8 mouse cellular contexts compared by ENCODE assay signal in genomic region chr8:105750606-105751005, GRCm38 (mm10). TPM values are rescaled to one million over a fixed set of nuclear protein-coding genes. Genes with fewer than 3 reads are reported as not detected.
DNase-seq lines count a peak whose midpoint lies in the region; ATAC-seq and TF ChIP-seq lines count a peak whose summit lies in the region.

No protein-coding gene starts in this region.

- intact Hi-C loops in left cerebral cortex, postnatal 4 days (cut with DNase I): no loop called here

- H3K27me3 ChIP-seq in hindbrain, postnatal 0 days (ENCODE audit: insufficient read depth, low read length): no peaks in the 10 kb centered on the region
- H3K27me3 ChIP-seq in midbrain, embryonic 11.5 days (ENCODE audit: control insufficient read depth, insufficient read depth, low read length): no peaks in the 10 kb centered on the region

- 9% methylated on average over 11 of the region's 11 CpGs for WGBS in hindbrain, postnatal 0 days
- WGBS in midbrain, embryonic 11.5 days: 23% methylated on average over 11 of the region's 11 CpGs

- no peaks in the 10 kb centered on the region for H3K36me3 ChIP-seq in hindbrain, postnatal 0 days (ENCODE audit: insufficient read depth, low read length)
- H3K36me3 ChIP-seq in midbrain, embryonic 11.5 days (ENCODE audit: control insufficient read depth, insufficient read depth, low read length): no peaks in the 10 kb centered on the region

- H3K4me2 ChIP-seq in hindbrain, postnatal 0 days (ENCODE audit: low read depth, low read length): peak overlapping the region; percentile 27
- no peak overlapping the region for H3K4me2 ChIP-seq in midbrain, embryonic 11.5 days

- peak overlapping the region; percentile 2; the same call in 1 of the 2 replicates for H3K27ac ChIP-seq in hindbrain, postnatal 0 days
- H3K27ac ChIP-seq in midbrain, embryonic 11.5 days (ENCODE audit: low read depth, low read length): no peak overlapping the region

- TF ChIP-seq CTCF in hindbrain, postnatal 0 days (IDR thresholded peaks at IDR 0.05; ENCODE audit: low read depth): no peak

- peaks cover 7% of the 10 kb centered on the region for H3K4me1 ChIP-seq in hindbrain, postnatal 0 days (ENCODE audit: insufficient read depth, low read length)
- 0 out of 2 replicates have a peak, but pooled peaks cover 5% of the 10 kb centered on the region for H3K4me1 ChIP-seq in midbrain, embryonic 11.5 days (ENCODE audit: control insufficient read depth, insufficient read depth, low read length)

- no peak overlapping the region for H3K4me3 ChIP-seq in hindbrain, postnatal 0 days (ENCODE audit: low read length)
- no peak overlapping the region for H3K4me3 ChIP-seq in midbrain, embryonic 11.5 days (ENCODE audit: low read depth, low read length)

- peak; percentile 18 for DNase-seq in left cerebral cortex, adult 18-20 months (ENCODE audit: low spot score in 2 of 2)
- no peak for DNase-seq in left cerebral cortex, adult 11 months (ENCODE audit: low spot score)
- peak; percentile 68 to 84 for DNase-seq in cerebellum, postnatal 25 days
- peak; percentile 26 to 49 for DNase-seq in gastrocnemius, postnatal 4 days (ENCODE audit: low spot score in 2 of 2)
- DNase-seq in hindbrain, postnatal 0 days (ENCODE audit: low spot score): peak; percentile 75
- peak; percentile 77 for DNase-seq in left cerebral cortex, postnatal 4 days
- peak; percentile 83 for DNase-seq in midbrain, embryonic 11.5 days (ENCODE audit: low spot score, missing footprints)
- peak; percentile 49 for DNase-seq in yolk sac, embryonic 10.5 days (ENCODE audit: low spot score)

- ATAC-seq in hindbrain, postnatal 0 days: 0 out of 2 replicates have a peak, but pooled peaks have one; percentile 21
- ATAC-seq in midbrain, embryonic 11.5 days (ENCODE audit: low FRiP score): no peak

- no peaks in the 10 kb centered on the region for H3K9me3 ChIP-seq in hindbrain, postnatal 0 days (ENCODE audit: low read length)
- no peaks in the 10 kb centered on the region for H3K9me3 ChIP-seq in midbrain, embryonic 11.5 days (ENCODE audit: control insufficient read depth, low read length)

- H3K9ac ChIP-seq in hindbrain, postnatal 0 days (replicated peaks; ENCODE audit: low read length): peak overlapping the region; percentile 26; the same call in 1 of the 2 replicates
- no peak overlapping the region for H3K9ac ChIP-seq in midbrain, embryonic 11.5 days (ENCODE audit: low read length)

RNA-seq across cellular contexts. Expression of gene Gfod2, which starts 7.9 kb away (rescaled TPM):
- total RNA-seq in left cerebral cortex, adult 18-20 months (2021): 10 to 100 TPM; 23.4 to 23.5 TPM
- total RNA-seq in gastrocnemius, postnatal 4 days (2021): 1 to 10 TPM; 5.2 to 6.0 TPM
- 53.1 and 56.3 TPM in 2 replicates for total RNA-seq in hindbrain, postnatal 0 days (2014; rRNA removed)
- polyA plus RNA-seq in hindbrain, postnatal 0 days (2015; fragmentation: Nextera tagmentation; extraction: Ambion mirVana): 53.7 and 53.8 TPM in 2 replicates
- 10 to 100 TPM; 44.4 to 49.9 TPM for total RNA-seq in left cerebral cortex, postnatal 4 days (2021)
- polyA plus RNA-seq in midbrain, embryonic 11.5 days (2014; fragmentation: Nextera tagmentation; extraction: Ambion mirVana): 36.5 and 38.8 TPM in 2 replicates

RNA-seq across cellular contexts. Expression of gene Enkd1, which starts 42.6 kb away (rescaled TPM):
- 10 to 100 TPM in 1 of 2 experiments, 1 to 10 TPM in 1; 9.5 to 11.2 TPM for total RNA-seq in left cerebral cortex, adult 18-20 months (2021)
- 1 to 10 TPM; 4.4 to 5.1 TPM for total RNA-seq in gastrocnemius, postnatal 4 days (2021)
- total RNA-seq in hindbrain, postnatal 0 days (2014; rRNA removed): 11.7 and 12.1 TPM in 2 replicates
- polyA plus RNA-seq in hindbrain, postnatal 0 days (2015; fragmentation: Nextera tagmentation; extraction: Ambion mirVana): 17.3 and 18.5 TPM in 2 replicates
- total RNA-seq in left cerebral cortex, postnatal 4 days (2021): 10 to 100 TPM; 15.5 to 17.9 TPM
- 33.7 and 33.9 TPM in 2 replicates for polyA plus RNA-seq in midbrain, embryonic 11.5 days (2014; fragmentation: Nextera tagmentation; extraction: Ambion mirVana)

RNA-seq across cellular contexts. Expression of gene 4933405L10Rik, which starts 43.2 kb away (rescaled TPM):
- total RNA-seq in left cerebral cortex, adult 18-20 months (2021): under 1 TPM in 1 of 2 experiments, not detected in 1; 0.49 TPM
- not detected for total RNA-seq in gastrocnemius, postnatal 4 days (2021)
- total RNA-seq in hindbrain, postnatal 0 days (2014; rRNA removed): not detected in 2 replicates
- 0.38 and 0.42 TPM in 2 replicates for polyA plus RNA-seq in hindbrain, postnatal 0 days (2015; fragmentation: Nextera tagmentation; extraction: Ambion mirVana)
- not detected for total RNA-seq in left cerebral cortex, postnatal 4 days (2021)
- not detected in 2 replicates for polyA plus RNA-seq in midbrain, embryonic 11.5 days (2014; fragmentation: Nextera tagmentation; extraction: Ambion mirVana)

RNA-seq across cellular contexts. Expression of gene Pard6a, which starts 49.7 kb away (rescaled TPM):
- total RNA-seq in left cerebral cortex, adult 18-20 months (2021): 10 to 100 TPM; 41.2 to 46.1 TPM
- 1 to 10 TPM; 7.4 to 7.5 TPM for total RNA-seq in gastrocnemius, postnatal 4 days (2021)
- 67.6 and 84.6 TPM in 2 replicates for total RNA-seq in hindbrain, postnatal 0 days (2014; rRNA removed)
- polyA plus RNA-seq in hindbrain, postnatal 0 days (2015; fragmentation: Nextera tagmentation; extraction: Ambion mirVana): 74.4 and 75.5 TPM in 2 replicates
- 10 to 100 TPM; 28.4 to 33.1 TPM for total RNA-seq in left cerebral cortex, postnatal 4 days (2021)
- polyA plus RNA-seq in midbrain, embryonic 11.5 days (2014; fragmentation: Nextera tagmentation; extraction: Ambion mirVana): 22.2 and 26.2 TPM in 2 replicates

RNA-seq across cellular contexts. Expression of gene Acd, which starts 49.7 kb away (rescaled TPM):
- total RNA-seq in left cerebral cortex, adult 18-20 months (2021): 10 to 100 TPM; 53.7 to 57.3 TPM
- 10 to 100 TPM; 23.1 to 24.0 TPM for total RNA-seq in gastrocnemius, postnatal 4 days (2021)
- total RNA-seq in hindbrain, postnatal 0 days (2014; rRNA removed): 25.8 and 39.3 TPM in 2 replicates
- polyA plus RNA-seq in hindbrain, postnatal 0 days (2015; fragmentation: Nextera tagmentation; extraction: Ambion mirVana): 82.1 and 88.2 TPM in 2 replicates
- 10 to 100 TPM; 55.9 to 58.9 TPM for total RNA-seq in left cerebral cortex, postnatal 4 days (2021)
- polyA plus RNA-seq in midbrain, embryonic 11.5 days (2014; fragmentation: Nextera tagmentation; extraction: Ambion mirVana): 63.2 and 66.8 TPM in 2 replicates
